Mouse (Mus musculus) neural tube, embryonic 10.5 days (tissue): ENCODE data around the gene Fpgs.

Experiments used
- DNase-seq: peaks from one replicate; pipeline ENCODE4 v3.0.0-alpha.2; 2017; ENCODE audit warnings: low spot score; ENCODE audit errors: extremely low spot score

The Fpgs gene

DNA sequence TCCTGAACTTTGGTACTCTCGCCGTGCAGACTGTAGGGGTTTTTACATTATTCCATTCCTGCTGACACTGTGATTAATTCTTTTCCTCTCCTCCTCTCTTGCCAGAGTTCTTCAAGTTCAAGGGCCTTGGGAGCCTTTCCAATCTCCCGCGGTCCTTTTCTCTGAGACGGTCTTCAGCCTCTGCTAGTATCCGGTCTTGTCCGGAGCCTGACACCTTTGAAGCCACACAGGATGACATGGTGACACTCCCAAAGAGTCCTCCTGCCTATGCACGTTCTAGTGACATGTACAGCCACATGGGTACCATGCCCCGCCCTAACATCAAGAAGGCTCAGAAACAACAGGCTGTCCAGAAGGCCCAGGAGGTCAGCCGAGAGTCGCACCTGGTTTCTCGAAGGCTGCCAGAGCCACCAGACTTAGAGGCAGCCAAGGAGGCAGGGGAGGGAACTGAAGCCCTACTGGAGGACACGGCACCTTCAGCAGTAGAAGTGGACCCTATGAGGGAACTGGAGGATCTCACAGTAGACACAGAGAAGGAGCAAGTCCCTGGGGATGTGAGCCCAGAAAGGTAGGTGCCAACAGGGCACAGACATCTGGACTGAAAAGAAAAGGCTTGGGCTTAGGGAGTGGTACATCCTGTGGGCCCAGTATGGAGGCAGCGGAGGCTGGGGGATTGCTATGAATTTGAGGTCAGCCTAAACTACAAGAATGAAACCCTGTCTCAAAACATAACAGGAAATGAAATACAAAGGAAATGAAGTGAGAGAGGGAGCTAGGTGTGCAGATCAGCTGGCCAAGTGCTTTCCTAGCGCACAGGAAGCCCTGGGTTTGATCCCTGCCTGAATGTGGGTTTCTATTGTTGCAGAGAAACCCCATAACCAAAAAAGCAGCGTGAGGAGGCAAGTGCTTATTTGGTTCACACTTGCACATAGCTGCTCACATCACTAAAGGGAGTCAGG, 21.2 kb upstream of the Fpgs start:
- DNase-seq, result no peak

DNA sequence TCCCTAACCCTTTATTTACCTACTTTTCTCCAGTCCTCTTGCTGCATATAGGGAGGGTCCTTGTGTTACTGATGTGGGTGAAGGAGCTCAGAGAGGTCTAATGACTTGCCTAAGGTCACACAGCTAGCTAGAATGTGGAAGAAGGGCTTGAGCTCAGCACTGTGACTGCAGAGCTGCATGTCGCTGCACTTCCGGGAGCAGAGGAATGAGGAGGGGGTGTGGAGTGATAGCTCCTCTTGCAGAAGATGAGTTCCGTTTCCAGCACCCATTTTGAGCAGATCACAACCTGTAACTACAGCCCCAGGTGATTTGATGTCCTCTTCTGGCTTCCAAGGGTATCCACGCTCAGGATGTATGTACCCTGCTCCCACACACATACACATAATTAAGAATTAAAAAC, 20.2 kb upstream of the Fpgs start:
- no peak for DNase-seq

- DNase-seq, result no peak
Measured at GRCm38 (mm10) chr2:32722581-32722980, 18.6 kb upstream of the Fpgs start.

- no peak for DNase-seq
Measured at GRCm38 (mm10) chr2:32722046-32722445, 18.1 kb upstream of the Fpgs start.

DNA sequence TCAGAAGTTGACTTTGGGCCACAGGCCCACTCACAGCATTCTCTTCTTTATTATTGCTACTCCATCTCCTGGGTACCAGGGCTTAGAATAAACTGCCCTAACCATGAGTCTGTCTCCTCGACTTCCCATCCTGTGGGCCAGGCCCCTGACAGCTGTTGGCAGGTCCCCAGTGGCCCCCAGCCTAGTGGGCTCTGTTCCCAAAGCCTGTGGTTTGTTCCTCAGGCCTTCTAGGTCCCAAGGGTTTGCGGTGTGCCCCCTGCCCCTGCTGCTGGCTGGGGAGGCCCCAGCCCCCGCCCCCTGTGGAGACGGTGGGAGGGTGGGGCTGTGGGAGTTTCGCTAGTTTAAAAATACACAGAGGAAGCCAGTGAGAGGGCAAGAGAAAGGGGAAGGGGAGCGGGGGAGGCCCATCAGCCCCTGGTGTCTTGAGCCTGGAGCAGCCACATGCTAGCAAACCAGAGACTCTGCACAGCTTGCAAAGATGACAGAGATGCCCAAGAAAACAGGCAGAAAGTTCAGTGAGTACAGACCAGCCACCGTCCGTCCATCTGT, 16.8 kb upstream of the Fpgs start, which contains the start of gene Sh2d3c:
Gene Sh2d3c (plus strand): TSS at position 375 of the 549 bp plus-strand sequence.
- DNase-seq, result no peak

- no peak for DNase-seq
Measured at GRCm38 (mm10) chr2:32720053-32720452, 16.1 kb upstream of the Fpgs start.

- no peak for DNase-seq
Measured at GRCm38 (mm10) chr2:32718761-32719160, 14.8 kb upstream of the Fpgs start.

GRCm38 (mm10) chr2:32714987-32715425, 11.1 kb upstream of the Fpgs start:
- DNase-seq, result no peak

DNA sequence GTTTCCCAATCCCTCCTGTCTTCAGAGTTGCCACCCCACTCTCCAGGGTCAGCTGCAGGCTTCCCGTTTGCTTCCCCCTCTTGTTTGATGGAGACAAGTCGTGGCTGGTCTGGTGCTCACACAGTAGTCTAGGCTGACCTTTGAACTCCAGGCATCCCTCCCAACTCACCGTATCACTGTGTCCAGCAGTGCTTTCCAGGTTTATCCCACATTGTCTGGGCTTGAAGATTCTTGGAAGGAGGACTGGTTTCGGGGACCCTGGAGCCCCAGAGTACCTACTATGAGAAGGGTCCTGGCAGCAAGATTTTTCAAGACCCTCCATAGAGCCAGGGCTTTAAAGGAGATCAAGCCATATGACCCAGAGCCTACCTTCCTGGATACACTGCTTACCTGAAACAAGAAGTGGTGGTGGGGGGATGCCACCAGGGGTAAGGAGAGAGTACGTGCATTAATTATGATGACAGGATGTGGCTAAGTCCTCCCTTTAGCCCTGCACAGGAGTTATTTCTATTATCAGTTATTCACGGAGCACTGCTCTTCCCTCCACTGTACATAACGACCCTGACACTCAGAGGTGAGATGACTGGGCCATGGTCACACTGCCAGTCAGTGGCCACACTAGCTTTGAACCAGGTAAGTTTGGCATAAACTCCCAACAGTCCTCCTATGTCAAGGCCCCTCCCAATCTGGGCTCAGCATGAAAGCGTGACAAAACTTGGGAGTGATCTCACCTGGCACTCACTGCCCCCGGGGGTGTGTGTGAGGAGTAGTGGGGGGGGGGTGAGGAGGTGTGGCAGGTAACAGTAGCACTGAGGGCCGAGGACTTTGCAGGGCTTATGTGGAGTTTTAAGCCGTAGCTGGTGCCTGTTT, 10.4 kb upstream of the Fpgs start:
- DNase-seq, result no peak

DNA sequence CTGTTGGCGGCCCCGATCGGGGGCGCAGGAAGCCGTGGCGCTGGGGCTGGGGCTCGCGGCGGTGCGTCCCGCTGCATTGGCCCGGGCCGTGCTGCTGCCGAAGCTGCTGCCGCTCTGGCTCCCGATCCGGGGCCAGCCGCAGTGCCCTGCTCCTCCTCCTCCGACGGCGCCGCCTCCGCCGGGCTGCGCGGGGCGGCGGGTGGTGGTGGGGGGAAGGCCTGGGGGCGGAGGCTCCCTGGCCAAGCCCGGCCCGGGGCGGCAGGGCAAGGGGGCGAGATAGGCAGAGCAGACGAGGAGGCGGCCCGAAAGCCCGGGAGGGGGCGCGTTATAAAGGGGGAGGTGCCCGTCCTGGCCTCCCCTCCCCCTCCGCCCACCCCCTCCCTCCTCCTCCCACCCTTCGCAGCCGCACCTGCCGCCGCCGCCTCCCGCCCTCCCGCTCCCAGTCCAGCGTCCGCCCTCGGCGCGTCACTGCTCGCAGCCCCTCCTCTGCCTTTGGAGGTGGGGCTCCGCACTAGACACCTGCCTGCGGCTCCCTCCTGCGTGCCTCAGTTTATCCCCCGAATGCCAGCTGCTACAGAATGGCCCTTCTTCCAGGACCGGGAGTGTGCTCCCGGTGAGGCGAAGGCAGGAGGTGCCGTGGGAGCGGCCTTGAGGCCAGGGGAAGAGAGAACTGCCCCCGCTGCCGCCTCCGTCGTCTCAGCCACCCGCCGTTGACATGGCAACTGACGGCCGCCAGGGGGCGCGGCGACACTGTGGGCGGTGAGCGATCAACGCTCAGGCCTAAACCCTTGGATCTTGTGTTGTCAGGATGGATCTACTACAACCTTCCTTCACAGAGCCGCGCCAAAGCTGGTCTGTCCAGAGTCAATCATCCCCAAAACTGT, 9.2 kb upstream of the Fpgs start, which contains the start of gene Cdk9:
Gene Cdk9 (minus strand): TSS at position 143 of the 884 bp plus-strand sequence.
- peak; percentile 94 for DNase-seq

- peak; percentile 97 for DNase-seq
Measured at GRCm38 (mm10) chr2:32712586-32712933, 8.6 kb upstream of the Fpgs start.

GRCm38 (mm10) chr2:32712108-32712551, 8.2 kb upstream of the Fpgs start:
- peak; percentile 65 for DNase-seq

DNA sequence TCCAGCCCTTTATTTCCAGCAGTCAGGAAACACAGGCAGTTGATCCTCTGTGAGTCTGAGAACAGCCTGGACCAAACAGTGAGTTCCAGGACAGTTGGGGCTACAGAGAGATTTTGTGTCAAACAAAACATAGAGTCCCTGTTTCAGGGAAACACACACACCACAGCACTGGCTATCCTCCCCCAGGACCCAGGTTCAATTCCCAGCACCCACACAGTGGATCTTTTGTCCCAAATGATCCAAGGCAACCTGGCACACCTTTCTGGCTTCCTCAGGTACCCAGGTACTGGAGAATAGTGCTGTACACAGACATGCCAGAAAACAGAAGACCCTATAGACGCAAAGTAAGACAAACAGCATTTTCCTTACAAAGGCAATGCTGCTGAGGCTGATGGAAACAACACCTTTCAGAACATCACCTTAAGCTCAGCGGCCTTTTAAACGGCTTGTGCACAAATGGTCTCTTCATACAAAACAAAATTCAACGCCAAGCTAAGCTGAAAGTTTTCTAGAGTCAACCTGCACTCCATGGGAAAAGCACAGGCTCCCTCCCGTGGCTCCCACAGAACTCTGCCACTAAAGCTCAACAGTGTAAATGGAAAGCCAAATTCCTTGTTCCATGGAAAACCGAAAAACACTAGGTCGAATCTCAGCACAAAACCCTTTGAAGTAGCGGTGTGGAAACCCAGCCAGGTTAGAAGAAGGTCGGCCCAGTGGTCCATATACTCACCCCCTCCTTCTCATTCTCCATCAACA, 7.5 kb upstream of the Fpgs start:
- DNase-seq, result no peak

GRCm38 (mm10) chr2:32710425-32710824, 6.5 kb upstream of the Fpgs start:
- DNase-seq, result no peak

DNA sequence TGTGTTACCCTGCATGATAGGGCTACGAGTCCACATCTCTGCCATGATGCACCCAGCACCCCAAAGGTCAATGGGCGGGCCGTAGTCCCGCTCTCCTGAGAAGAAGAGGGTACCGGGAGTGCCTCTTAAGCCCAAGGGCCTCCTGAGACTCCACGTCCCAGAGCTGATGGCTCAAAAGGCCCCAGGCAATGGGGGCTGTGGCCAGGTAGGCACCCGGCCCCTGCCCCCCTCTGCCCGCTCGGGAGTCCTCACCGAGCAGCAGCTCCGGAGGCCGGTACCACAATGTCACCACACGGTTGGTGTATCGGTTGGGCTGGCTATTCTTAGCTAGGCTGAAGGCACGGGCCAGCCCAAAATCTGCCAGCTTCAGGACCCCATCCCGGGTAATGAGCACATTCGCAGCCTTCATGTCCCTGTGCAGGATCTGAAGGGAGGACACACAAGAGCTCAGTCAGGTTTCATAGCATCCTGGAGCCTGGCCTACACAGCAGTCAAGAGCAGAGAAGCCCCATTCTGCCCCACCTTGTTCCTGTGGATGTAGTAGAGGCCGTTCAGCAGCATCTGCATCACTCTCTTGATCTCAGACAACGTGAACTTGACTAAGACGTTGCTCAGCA, 5.7 kb upstream of the Fpgs start:
- no peak for DNase-seq

DNA sequence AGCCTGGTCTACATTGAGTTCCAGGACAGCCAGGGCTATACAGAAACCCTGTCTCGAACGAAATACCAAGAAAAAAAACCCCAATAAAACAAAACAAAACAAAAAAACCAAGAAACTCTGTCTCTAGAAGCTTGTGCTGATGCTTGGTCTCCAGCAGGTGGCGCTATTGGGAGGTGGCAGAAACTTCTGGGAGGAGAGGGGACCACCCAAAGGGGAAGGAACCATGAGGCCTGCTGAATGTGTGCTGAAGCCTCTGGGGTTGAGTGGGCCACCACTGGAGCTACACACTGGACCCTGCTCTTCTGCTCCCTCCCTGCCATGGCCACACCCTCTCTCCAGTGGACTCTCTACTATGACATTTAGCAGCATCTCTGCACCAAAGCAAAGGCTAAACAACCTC, 4.7 kb upstream of the Fpgs start:
- peak; percentile 73 for DNase-seq

DNA sequence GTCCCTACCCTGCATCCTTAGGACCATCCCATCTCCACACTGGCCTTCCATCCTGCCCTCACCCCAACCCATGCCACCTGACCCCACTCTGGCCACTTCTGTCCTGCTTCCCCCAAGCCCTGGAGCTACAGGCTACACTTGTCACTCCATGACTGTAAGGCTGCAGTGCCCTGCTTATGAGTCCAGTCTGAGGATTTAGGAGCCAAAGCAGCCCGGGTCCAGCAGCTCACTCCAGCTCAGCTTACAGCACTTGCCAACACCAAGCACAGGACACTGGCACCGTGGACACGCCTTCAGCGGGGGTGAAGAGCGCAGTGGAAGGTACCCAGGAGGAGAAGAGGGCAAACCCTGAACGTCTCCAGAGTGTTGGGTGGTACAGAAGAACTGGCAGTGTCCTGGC, 3.0 kb upstream of the Fpgs start:
- DNase-seq, result no peak

DNA sequence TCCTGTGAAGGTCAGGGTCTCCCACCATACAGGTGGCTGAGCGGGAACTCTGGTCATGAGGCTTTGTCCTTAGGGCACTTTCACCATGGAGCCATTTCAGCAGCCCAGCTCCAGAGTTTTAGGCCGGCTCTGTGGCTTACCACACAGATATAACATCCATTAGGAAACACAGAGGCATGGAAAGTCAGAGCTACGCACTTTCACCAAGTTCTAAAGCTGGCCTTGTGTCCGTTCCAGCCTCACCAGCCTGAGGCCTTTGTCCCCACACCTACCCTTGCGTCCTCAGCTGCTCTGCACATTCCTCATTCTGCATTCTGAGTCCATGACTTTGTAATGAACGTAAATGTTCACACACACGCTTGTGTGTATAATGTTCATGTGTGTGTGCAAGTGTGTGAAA, 1.1 kb upstream of the Fpgs start:
- DNase-seq, result no peak

DNA sequence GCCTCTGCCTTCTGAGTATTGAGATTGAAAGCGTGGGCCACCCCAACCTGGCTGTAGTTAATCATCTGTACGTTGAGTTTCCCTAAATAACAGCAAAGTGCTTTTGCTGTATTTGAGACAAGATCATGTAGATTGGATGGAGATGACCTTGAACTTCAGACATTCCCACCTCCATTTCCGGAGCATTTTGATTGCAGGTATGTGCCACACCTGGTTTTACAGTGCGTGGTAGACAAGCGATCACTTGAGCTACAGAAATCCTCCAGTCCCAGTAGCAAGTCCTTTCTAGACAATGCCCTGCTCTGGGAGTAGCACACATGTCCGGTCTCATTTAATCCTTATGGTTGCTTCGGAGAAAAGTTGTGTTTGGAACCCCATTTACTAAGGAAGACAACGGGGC, 899 bp downstream of the Fpgs start:
- no peak for DNase-seq
